Mouse (Mus musculus) liver, postnatal 0 days (tissue): ENCODE results near the gene Rph3a.

ENCODE experiments used
- CTCF ChIP-seq: sonication (generic); IDR thresholded peaks from 2 replicates; pipeline ENCODE4 v1.5.1; 2016; ENCODE audit warnings: antibody characterized with exemption, low read depth
- EP300 ChIP-seq: IDR thresholded peaks from 2 replicates; pipeline ENCODE4 v1.6.1; 2016; ENCODE audit warnings: antibody characterized with exemption, low read depth, mild to moderate bottlenecking

- TF ChIP-seq CTCF (no peak), EP300 (no peak)
These were observed 29.6 kb upstream of the Rph3a start for GRCm38 (mm10) chr5:121039465-121039864.
